Mouse (Mus musculus): Measurements from ENCODE around the gene Pacs2.
A peak's percentile ranks its signal among the peaks of the same experiment; 100 is the strongest.

Pacs2 gene

GRCm38 (mm10) chr12:113012443-113012842 is 1.9 kb upstream of the Pacs2 start:
- no peak for DNase-seq (ENCODE audit: low read depth, low spot score)

DNA sequence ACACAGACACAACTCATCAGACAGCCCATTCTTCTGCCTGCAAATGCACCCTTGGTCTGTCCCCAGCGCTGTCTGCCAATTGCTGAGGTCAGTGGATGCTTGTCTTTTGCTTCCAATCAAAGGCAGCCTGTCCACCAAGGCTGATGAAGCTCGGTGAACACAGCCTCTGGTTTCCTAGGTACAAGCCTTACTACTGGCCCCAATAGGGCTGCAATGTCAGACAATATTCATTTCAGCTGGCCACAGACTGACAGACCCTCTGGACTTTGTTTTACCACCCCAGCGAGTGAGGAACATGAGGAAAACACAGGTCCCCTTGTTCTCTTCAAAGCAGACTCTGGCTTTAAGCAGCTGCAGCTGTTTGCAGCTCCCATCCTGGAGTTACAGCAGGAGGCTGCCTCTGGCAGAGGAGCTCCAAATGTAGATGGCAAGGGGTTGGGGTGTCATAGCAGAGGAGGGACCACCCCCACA is 1.3 kb upstream of the Pacs2 start:
- no peak for DNase-seq (ENCODE audit: low read depth, low spot score)

DNA sequence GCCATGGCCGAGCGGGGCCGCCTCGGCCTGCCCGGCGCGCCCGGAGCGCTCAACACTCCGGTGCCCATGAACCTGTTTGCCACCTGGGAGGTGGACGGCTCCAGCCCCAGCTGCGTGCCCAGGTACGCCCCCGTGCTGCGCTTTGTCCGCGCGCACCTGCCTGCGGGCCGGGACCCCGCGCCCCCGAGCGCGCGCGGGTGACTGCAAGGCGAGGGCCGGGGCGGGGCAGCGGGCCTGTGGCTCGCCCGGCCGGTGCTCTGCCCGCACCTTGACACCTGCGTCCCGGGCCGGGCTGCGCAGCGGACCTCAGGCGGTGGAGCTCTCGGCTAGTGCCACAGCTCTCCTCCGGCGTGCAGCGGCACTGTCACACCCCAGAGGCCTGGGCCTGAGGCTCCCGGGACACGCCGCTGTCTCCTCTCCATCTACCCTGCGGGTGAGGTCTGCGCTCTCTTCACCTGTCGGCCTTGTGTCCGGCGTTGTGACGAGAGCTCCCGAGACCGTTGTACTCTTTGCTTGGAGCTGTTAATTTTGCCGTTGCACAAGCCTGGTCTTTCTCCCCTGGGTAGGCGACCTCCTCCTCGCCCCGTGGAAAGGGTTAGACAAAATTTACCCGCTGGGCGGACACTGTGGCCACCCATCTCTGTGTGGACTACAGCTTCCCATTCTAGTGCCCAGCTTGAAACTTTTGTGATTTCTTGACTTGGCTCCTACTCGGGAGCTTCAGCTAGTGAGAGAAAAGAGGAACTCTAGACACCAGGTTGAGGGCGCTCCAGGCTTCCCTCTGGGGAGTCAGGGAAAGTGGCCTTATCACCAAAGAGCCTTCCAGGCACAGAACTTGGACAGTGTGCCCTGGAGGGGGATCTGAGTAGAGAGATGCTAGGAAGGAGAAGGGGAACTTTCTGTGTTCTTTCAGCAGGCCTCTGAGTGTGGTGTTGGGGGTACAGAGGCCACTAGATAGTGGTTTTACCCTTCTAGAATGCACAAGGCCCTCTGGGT is 551 bp downstream of the Pacs2 start:
- DNase-seq (ENCODE audit: low read depth, low spot score): peak; percentile 68

DNA sequence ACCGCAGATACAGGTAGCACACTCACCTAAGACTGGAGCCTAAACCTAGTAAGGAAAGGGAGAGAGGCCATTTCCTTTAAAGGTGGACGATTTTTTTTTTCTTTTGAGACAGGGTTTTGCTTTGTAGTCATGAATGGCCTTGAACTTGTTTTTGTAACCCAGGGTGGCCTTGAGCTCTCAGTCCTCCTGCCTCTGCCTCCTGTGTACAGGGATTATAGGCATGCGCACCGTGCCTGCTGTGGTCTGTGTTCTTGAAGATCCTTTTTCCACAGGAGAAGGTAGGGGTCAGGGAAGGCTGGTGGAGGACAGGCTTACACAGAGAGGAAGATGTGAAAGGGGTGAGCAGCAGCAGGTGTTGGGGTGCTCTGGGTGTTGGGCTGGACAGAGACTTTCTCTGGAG is 1.6 kb downstream of the Pacs2 start:
- DNase-seq (ENCODE audit: low read depth, low spot score): no peak

DNA sequence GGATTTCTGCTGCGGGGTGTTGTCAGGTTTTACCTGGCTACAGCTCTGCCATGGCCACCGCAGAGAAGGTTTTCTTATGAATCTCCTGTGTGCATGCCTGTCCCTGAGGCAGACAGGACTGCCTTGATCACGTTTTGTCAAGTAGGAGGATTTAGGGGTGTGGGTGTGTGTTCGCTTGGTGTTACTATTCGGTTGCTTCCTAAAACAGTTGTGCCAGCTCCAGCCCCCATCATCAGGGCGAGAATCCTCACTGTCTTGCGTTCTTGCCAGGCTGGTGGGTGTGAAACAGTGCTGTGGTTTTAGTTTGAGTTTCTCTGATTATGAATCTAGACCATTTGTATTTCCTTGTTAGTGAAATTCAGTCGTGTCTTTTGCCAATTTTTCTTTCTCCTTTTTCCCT is 2.7 kb downstream of the Pacs2 start:
- no peak for DNase-seq (ENCODE audit: low read depth, low spot score)

- DNase-seq (ENCODE audit: low read depth, low spot score): no peak
Observed at GRCm38 (mm10) chr12:113017429-113017984, 3.2 kb downstream of the Pacs2 start.

- DNase-seq (ENCODE audit: low read depth, low spot score): no peak
Observed at GRCm38 (mm10) chr12:113018763-113019162, 4.5 kb downstream of the Pacs2 start.

- no peak for DNase-seq (ENCODE audit: low read depth, low spot score)
Observed at GRCm38 (mm10) chr12:113021488-113021887, 7.2 kb downstream of the Pacs2 start.

DNA sequence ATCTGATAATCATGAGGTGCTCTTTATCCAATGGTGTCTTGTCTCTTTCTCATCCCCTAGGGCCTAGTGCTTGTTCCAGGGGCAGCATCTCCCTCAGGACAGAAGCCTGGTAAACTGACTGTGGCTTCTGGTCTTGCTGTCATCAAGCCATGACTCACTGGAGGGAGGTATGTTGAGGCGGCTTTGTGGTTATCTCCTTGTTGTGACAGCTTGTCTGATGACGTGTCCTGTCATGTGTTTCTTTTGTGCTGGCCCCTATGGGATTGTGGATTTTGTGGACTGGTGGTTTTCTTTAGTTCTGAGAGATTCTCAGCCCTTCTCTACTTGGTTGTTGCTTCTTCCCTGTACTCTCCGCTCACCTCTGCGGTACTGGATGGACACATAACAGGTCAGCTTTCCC is 8.8 kb downstream of the Pacs2 start:
- DNase-seq (ENCODE audit: low read depth, low spot score): no peak

GRCm38 (mm10) chr12:113026557-113026956 is 12.2 kb downstream of the Pacs2 start:
- no peak for DNase-seq (ENCODE audit: low read depth, low spot score)

GRCm38 (mm10) chr12:113027495-113027894 is 13.2 kb downstream of the Pacs2 start:
- no peak for DNase-seq (ENCODE audit: low read depth, low spot score)

- no peak for DNase-seq (ENCODE audit: low read depth, low spot score)
Observed at GRCm38 (mm10) chr12:113028067-113028466, 13.8 kb downstream of the Pacs2 start.

- DNase-seq (ENCODE audit: low read depth, low spot score): no peak
Observed at GRCm38 (mm10) chr12:113028898-113029297, 14.6 kb downstream of the Pacs2 start.

GRCm38 (mm10) chr12:113030046-113030445 is 15.7 kb downstream of the Pacs2 start:
- DNase-seq (ENCODE audit: low read depth, low spot score): no peak

- DNase-seq (ENCODE audit: low read depth, low spot score): no peak
Observed at GRCm38 (mm10) chr12:113030993-113031392, 16.7 kb downstream of the Pacs2 start.

DNA sequence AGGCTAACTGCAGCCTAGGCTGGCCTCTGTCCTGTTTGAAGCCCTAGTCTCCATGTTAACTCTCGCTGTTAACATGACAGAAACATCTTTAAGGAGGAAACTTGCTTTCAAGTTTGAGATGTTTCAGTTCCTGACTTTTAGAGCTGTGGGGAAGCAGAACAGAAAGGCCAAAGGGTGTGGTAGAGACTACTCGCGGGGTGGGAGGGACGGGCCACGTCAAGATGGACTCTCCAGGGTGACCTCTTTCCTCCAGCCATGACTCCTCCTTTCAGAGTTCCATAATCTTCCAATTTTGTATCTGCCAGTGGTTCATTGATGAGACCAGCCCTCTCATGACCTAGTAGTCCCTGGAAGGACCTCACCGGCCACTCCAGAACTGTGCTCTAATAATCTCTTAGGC is 17.1 kb downstream of the Pacs2 start:
- no peak for DNase-seq (ENCODE audit: low read depth, low spot score)

- no peak for DNase-seq (ENCODE audit: low read depth, low spot score)
Observed at GRCm38 (mm10) chr12:113032296-113033250, 18.3 kb downstream of the Pacs2 start.

DNA sequence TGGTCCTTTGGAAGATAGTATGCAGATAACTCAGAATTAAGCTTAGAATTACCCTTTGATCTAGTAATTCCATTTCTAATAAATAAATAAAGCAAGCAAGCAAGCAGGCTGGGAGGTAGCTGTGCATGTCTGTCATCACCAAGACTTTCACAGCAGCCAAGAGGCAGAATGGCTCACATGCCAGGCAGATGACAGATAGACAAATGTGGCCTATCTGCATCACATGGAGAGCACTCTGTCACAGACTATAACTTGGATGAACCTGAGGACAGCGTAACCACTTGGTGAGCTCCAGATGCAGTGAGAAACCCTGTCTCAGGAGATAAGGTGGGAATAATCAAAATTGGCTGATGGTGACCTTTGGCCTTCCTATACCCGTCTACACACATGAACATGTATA is 20.8 kb downstream of the Pacs2 start:
- no peak for DNase-seq (ENCODE audit: low read depth, low spot score)

DNA sequence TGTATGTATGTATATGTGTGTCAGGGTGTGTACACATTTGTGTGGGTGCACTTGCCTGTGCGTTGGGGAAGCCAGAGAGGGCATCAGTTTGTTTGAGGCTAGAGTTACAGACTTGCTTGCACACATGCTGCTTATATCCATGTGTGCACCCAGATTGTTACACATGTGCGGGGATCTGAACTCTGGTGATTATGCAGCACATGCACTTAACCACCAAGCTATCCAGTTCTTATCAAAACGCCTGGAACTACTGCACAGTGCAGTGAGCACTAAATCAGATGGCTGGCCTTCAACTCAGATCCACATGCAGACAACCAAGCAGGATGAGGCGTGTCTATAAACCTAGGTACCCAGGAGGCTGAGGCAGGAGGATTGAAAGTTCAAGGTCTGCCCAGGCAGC is 22.7 kb downstream of the Pacs2 start:
- DNase-seq (ENCODE audit: low read depth, low spot score): no peak

- DNase-seq (ENCODE audit: low read depth, low spot score): no peak
Observed at GRCm38 (mm10) chr12:113038414-113038813, 24.1 kb downstream of the Pacs2 start.

DNA sequence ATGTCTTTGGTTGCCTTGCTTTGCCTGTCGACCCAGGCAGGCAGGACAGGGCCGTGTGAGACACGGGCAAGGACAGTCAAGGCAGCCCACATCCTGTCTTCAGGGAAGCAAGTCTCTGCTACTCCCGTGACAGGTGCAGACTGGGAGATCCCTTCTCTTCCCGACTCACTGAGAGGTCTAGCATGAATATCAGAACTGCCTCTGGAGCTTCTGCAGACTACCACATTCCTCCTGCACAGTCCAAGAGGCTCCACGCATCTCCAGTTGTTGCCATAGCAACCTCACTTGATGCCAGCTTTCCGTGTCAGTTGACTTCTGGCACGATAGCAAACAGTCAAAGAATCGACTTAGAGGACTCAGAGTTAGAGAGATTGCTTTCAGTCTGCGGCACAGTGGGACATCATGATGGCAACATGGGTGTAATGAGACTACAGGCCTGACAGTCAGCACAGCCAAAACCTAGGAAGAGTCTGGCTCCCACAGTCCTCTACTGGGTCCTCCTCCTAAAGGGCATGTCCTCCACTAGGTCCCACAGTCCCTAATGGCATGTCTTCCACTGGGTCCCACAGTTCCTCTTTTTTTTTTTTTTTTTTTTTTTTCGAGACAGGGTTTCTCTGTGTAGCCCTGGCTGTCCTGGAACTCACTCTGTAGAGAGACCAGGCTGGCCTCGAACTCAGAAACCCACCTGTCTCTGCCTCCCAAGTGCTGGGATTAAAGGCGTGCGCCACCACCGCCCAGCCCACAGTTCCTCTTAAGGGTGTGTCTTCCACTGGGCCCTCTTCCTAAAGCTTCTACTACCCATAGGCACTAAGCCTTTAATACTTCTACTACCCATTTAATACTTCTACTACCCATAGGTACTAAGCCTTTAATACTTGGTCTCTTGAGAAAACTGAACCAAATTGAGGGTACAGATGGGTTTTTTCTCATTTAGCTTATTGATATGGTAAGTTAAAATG is 27.5 kb downstream of the Pacs2 start:
- DNase-seq (ENCODE audit: low read depth, low spot score): peak; percentile 30

All from ZHBTc4 (cell line).